Mouse (Mus musculus): ENCODE results near the gene AU015836. TPM values are rescaled to one million over a fixed set of nuclear protein-coding genes. Genes with fewer than 3 reads are reported as not detected.
"Not testable (repeated sequence)": the region's sequence is repeated elsewhere in the genome, so short reads cannot be mapped to it uniquely, and the experiment has no call there.

Gene AU015836
- polyA plus RNA-seq, 1 experiment from 2014 or later = not detected

DNA sequence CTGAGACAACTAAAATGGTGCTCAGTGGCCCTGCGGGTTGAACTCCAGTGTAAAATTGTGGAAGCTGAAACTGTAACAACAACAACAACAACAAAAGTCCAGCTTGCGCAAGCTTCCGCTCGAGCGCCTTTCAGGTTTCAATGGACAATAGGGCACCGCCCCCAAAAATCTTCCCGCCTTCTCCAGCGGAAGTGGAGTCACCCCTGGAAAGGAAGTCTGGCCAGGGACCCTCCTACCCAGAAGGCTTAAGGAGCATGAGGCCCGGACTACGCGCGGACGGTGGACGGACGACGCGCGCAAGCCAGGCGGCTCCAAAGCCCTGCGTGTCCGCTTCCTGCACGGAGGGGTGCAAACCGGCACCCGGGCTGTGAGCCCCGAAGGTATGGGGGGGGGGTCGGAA is 11.9 kb downstream of the AU015836 start:
- H3K4me2 ChIP-seq (replicated peaks; ENCODE audit: low read depth, low read length) = no peak overlapping the region
- no peaks in the 10 kb centered on the region for H3K4me1 ChIP-seq (ENCODE audit: insufficient read depth, low read depth, low read length)
- TF ChIP-seq EP300 (IDR thresholded peaks at IDR 0.05) (no peak), CTCF (IDR thresholded peaks at IDR 0.05) (no peak)
- H3K36me3 ChIP-seq (ENCODE audit: insufficient read depth, low read length) = no peaks in the 10 kb centered on the region
- ATAC-seq (no peak), DNase-seq (ENCODE audit: low spot score) (no peak)
- H3K27ac ChIP-seq (ENCODE audit: low read length) = no peak overlapping the region
- WGBS = 87% methylated on average over 25 of the region's 26 CpGs
- peaks cover 4% of the 10 kb centered on the region; the same call in 1 of the 2 replicates for H3K27me3 ChIP-seq (replicated peaks; ENCODE audit: insufficient read depth, low read length)
- H3K4me3 ChIP-seq (ENCODE audit: low read depth, low read length) = no peak overlapping the region
- H3K9me3 ChIP-seq (ENCODE audit: low read length) = no peaks in the 10 kb centered on the region
- no peak overlapping the region for H3K9ac ChIP-seq (replicated peaks; ENCODE audit: low read depth)

DNA sequence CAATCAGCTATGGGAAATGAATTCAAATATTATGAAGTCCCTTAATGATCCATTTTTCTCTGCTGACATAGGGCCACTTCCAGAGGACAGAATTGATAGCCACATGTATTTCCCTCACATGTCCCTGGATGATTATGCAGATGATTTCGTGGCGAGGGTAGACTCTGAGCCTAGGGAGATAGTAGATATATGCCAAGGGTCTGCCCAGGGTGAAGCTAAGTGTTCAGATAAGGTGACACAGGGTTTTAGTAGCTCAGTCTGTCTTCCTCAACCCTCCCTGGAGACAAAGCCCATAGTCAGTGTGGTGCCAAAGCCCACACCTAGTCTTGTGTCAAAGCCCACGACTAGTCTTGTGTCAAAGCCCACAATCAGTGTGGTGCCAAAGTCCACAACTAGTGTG is 13.7 kb downstream of the AU015836 start:
- Histone ChIP-seq H3K9ac (replicated peaks; ENCODE audit: low read depth) (no peak overlapping the region), H3K27me3 (replicated peaks; ENCODE audit: insufficient read depth, low read length) (peaks cover 4% of the 10 kb centered on the region; the same call in 1 of the 2 replicates), H3K4me3 (ENCODE audit: low read depth, low read length) (no peak overlapping the region), H3K4me1 (ENCODE audit: insufficient read depth, low read depth, low read length) (no peaks in the 10 kb centered on the region), H3K36me3 (ENCODE audit: insufficient read depth, low read length) (no peaks in the 10 kb centered on the region), H3K9me3 (ENCODE audit: low read length) (no peaks in the 10 kb centered on the region), H3K27ac (ENCODE audit: low read length) (no peak overlapping the region), H3K4me2 (replicated peaks; ENCODE audit: low read depth, low read length) (no peak overlapping the region)
- no peak for DNase-seq (ENCODE audit: low spot score)
- no peak for ATAC-seq
- TF ChIP-seq CTCF (IDR thresholded peaks at IDR 0.05) (no peak), EP300 (IDR thresholded peaks at IDR 0.05) (no peak)
- WGBS = 76% methylated on average over 3 of the region's 3 CpGs

DNA sequence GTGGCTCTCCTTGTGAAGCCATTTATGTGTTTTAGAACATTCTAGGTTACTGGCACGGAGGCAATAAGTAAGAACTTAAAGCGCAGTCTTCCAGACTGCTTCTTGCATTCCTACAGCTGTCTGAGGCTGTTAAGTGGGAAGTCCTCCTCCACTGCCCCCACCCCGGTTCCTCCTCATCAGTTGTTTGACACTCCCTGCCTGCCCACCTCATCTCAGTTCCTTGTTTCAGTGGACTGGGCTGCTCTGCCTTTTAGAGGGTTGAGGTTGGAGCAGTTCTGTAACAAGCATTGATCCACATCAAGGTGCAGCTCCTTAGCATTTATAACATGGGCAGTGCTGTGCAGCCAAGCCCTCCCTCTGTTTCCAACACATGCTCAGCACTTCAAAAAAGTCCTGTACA is 16.6 kb downstream of the AU015836 start:
- not testable (repeated sequence) for DNase-seq (ENCODE audit: low spot score); H3K9me3 ChIP-seq (ENCODE audit: low read length); H3K4me3 ChIP-seq (ENCODE audit: low read depth, low read length); ATAC-seq; H3K36me3 ChIP-seq (ENCODE audit: insufficient read depth, low read length); H3K4me2 ChIP-seq (replicated peaks; ENCODE audit: low read depth, low read length); H3K27me3 ChIP-seq (replicated peaks; ENCODE audit: insufficient read depth, low read length); H3K9ac ChIP-seq (replicated peaks; ENCODE audit: low read depth); H3K27ac ChIP-seq (ENCODE audit: low read length); H3K4me1 ChIP-seq (ENCODE audit: insufficient read depth, low read depth, low read length)
- WGBS = 65% methylated on average over 2 of the region's 3 CpGs

DNA sequence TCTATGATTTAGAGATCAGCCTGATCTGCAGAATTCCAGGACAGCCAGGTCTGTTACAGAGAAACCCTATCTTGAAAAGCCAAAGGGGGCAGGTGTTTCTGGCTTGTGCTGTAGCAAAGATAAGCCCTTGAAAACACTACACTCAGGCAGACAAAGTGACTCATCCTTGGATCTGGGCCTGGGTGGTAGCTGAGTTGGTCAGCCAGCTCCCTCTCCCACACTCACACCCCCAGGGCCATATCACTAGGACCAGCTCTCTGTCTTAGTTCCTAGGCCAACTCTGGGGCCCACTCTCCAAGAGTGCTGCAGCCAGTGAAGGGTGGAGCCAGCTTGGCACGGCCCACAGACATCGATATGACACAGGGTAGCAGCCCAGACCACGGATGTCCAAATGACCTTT is 38.5 kb downstream of the AU015836 start:
- H3K4me2 ChIP-seq (replicated peaks; ENCODE audit: low read depth, low read length) = no peak overlapping the region
- no peak overlapping the region for H3K27ac ChIP-seq (ENCODE audit: low read length)
- H3K36me3 ChIP-seq (ENCODE audit: insufficient read depth, low read length) = no peaks in the 10 kb centered on the region
- no peak for DNase-seq (ENCODE audit: low spot score)
- no peaks in the 10 kb centered on the region for H3K4me1 ChIP-seq (ENCODE audit: insufficient read depth, low read depth, low read length)
- H3K9ac ChIP-seq (replicated peaks; ENCODE audit: low read depth) = no peak overlapping the region
- 86% methylated on average over 3 of the region's 3 CpGs for WGBS
- TF ChIP-seq CTCF (IDR thresholded peaks at IDR 0.05) (no peak), EP300 (IDR thresholded peaks at IDR 0.05) (no peak)
- H3K9me3 ChIP-seq (ENCODE audit: low read length) = no peaks in the 10 kb centered on the region
- ATAC-seq = no peak
- H3K4me3 ChIP-seq (ENCODE audit: low read depth, low read length) = no peak overlapping the region
- H3K27me3 ChIP-seq (replicated peaks; ENCODE audit: insufficient read depth, low read length) = no peaks in the 10 kb centered on the region

DNA sequence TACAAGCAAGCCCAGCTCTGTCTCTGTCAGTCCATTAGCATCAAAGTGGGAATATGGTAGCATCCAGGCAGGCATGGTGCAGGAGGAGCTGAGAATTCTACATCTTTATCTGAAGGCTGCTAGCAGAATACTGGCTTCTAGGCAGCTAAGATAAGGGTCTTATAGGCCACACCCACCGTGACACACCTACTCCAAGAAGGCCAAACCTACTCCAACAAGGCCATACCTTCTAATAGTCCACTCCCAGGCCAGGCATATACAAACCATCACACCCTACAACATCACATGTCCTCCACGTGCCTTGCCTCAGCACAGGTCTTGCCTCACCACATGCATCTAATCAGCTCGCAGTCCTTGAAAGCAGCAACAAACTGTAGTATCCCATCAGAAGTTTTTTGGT is 41.0 kb downstream of the AU015836 start:
- Histone ChIP-seq H3K9ac (replicated peaks; ENCODE audit: low read depth) (no peak overlapping the region), H3K36me3 (ENCODE audit: insufficient read depth, low read length) (no peaks in the 10 kb centered on the region), H3K4me2 (replicated peaks; ENCODE audit: low read depth, low read length) (no peak overlapping the region), H3K27ac (ENCODE audit: low read length) (no peak overlapping the region), H3K9me3 (ENCODE audit: low read length) (no peaks in the 10 kb centered on the region), H3K4me1 (ENCODE audit: insufficient read depth, low read depth, low read length) (no peaks in the 10 kb centered on the region), H3K27me3 (replicated peaks; ENCODE audit: insufficient read depth, low read length) (no peaks in the 10 kb centered on the region), H3K4me3 (ENCODE audit: low read depth, low read length) (no peak overlapping the region)
- ATAC-seq = no peak
- WGBS = 92% methylated on average over 3 of the region's 3 CpGs
- TF ChIP-seq CTCF (IDR thresholded peaks at IDR 0.05) (no peak), EP300 (IDR thresholded peaks at IDR 0.05) (no peak)
- DNase-seq (ENCODE audit: low spot score) = no peak

DNA sequence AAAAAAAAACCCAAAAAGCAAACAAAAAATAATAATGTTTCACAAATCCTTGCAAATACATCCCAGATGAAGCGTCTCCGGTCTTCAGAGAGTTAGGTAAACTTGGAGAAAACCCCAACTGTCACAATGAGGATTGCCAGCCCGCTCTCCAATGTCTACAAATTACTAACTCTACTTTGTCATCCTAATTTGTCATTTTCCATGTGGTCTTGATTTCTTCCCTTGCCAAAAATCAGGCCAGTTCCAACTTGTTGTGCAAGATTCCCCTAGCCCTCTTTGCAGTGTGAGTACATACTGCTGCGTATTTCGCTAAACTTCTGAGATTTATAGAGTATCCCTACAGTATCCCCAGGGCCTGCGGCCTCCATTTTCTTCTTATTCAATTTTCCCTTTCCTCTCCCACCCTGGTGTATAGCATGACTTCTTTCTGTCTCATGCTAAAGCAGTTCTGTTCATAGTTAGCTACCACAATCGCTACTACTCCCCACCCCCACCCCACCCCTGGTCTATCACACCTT is 43.3 kb downstream of the AU015836 start:
- no peak for TF ChIP-seq CTCF (IDR thresholded peaks at IDR 0.05)
- TF ChIP-seq EP300 (IDR thresholded peaks at IDR 0.05) = no peak
- Histone ChIP-seq H3K27me3 (replicated peaks; ENCODE audit: insufficient read depth, low read length) (no peaks in the 10 kb centered on the region), H3K4me2 (replicated peaks; ENCODE audit: low read depth, low read length) (no peak overlapping the region), H3K27ac (ENCODE audit: low read length) (no peak overlapping the region), H3K4me1 (ENCODE audit: insufficient read depth, low read depth, low read length) (no peaks in the 10 kb centered on the region), H3K9ac (replicated peaks; ENCODE audit: low read depth) (no peak overlapping the region), H3K9me3 (ENCODE audit: low read length) (no peaks in the 10 kb centered on the region), H3K4me3 (ENCODE audit: low read depth, low read length) (no peak overlapping the region), H3K36me3 (ENCODE audit: insufficient read depth, low read length) (no peaks in the 10 kb centered on the region)
- ATAC-seq = 0 out of 2 replicates have a peak, but pooled peaks have one; percentile 37
- DNase-seq (ENCODE audit: low spot score) = peak; percentile 32
- WGBS = 80% methylated on average over 7 of the region's 7 CpGs
